Mouse (Mus musculus): Measurements from ENCODE around the gene Gabrd. TPM values are rescaled to one million over a fixed set of nuclear protein-coding genes. Genes with fewer than 3 reads are reported as not detected.

Gene Gabrd
- polyA plus RNA-seq, 1 experiment from 2014 or later = 0.68 TPM

DNA sequence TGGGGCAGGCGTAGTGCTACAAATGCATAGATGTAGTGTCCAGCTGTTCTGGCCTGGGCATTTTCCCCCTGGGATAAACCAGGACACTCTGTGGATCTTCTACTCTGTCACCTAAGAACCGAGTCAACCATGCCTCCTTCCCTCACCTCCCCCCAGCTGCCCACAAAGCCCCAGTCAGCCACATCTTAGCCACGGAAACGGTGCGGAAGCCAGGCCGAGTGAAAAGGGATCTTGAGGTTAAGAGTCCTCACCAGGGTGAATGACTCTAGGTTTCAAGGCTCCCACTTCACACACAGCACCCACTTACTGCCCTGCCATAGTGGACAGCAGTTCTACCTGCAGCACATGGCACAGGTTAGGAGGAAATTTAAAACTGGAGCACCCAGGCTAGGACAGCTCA is 43.9 kb downstream of the Gabrd start:
- no peak for ATAC-seq
- Histone ChIP-seq H3K27me3 (replicated peaks; ENCODE audit: insufficient read depth, low read length) (no peaks in the 10 kb centered on the region), H3K4me3 (ENCODE audit: low read depth, low read length) (no peak overlapping the region), H3K4me2 (replicated peaks; ENCODE audit: low read depth, low read length) (no peak overlapping the region), H3K9me3 (ENCODE audit: low read length) (no peaks in the 10 kb centered on the region), H3K4me1 (ENCODE audit: insufficient read depth, low read depth, low read length) (no peaks in the 10 kb centered on the region), H3K9ac (replicated peaks; ENCODE audit: low read depth) (no peak overlapping the region), H3K27ac (ENCODE audit: low read length) (no peak overlapping the region), H3K36me3 (ENCODE audit: insufficient read depth, low read length) (no peaks in the 10 kb centered on the region)
- WGBS = 82% methylated on average over 6 of the region's 6 CpGs
- DNase-seq (ENCODE audit: low spot score) = no peak
- TF ChIP-seq EP300 (IDR thresholded peaks at IDR 0.05) (no peak), CTCF (IDR thresholded peaks at IDR 0.05) (no peak)

GRCm38 (mm10) chr4:155352581-155352980 is 45.3 kb downstream of the Gabrd start:
- DNase-seq (ENCODE audit: low spot score) = no peak
- H3K9ac ChIP-seq (replicated peaks; ENCODE audit: low read depth) = no peak overlapping the region
- no peak for ATAC-seq
- no peaks in the 10 kb centered on the region for H3K27me3 ChIP-seq (replicated peaks; ENCODE audit: insufficient read depth, low read length)
- no peak for TF ChIP-seq EP300 (IDR thresholded peaks at IDR 0.05)
- no peak for TF ChIP-seq CTCF (IDR thresholded peaks at IDR 0.05)
- H3K9me3 ChIP-seq (ENCODE audit: low read length) = no peaks in the 10 kb centered on the region
- H3K4me3 ChIP-seq (ENCODE audit: low read depth, low read length) = no peak overlapping the region
- no peaks in the 10 kb centered on the region for H3K4me1 ChIP-seq (ENCODE audit: insufficient read depth, low read depth, low read length)
- no peak overlapping the region for H3K4me2 ChIP-seq (replicated peaks; ENCODE audit: low read depth, low read length)
- no peak overlapping the region for H3K27ac ChIP-seq (ENCODE audit: low read length)
- no peaks in the 10 kb centered on the region for H3K36me3 ChIP-seq (ENCODE audit: insufficient read depth, low read length)
- 76% methylated on average over 3 of the region's 3 CpGs for WGBS

DNA sequence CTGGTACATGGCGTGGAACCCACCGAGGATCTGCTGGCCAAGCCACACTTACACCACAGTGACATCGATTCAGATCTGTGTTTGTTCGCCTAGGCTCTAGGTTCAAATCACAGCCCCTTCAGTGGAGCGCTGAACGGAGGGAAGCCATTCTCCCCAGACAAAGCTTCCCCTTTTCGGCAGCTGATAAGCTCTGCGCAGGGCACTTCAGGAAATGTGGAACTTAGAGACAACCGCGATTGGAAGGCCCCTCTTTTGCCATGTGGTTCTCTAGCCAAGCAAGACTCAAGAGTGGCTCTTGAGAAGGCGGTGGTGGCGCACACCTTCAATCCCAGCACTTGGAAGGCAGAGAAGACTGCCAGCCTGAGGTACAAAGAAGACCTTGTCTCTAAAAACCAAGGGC is 51.6 kb downstream of the Gabrd start:
- Histone ChIP-seq H3K9ac (replicated peaks; ENCODE audit: low read depth) (no peak overlapping the region), H3K27me3 (replicated peaks; ENCODE audit: insufficient read depth, low read length) (peaks cover 4% of the 10 kb centered on the region), H3K4me3 (ENCODE audit: low read depth, low read length) (no peak overlapping the region), H3K27ac (ENCODE audit: low read length) (no peak overlapping the region), H3K36me3 (ENCODE audit: insufficient read depth, low read length) (no peaks in the 10 kb centered on the region), H3K9me3 (ENCODE audit: low read length) (no peaks in the 10 kb centered on the region), H3K4me2 (replicated peaks; ENCODE audit: low read depth, low read length) (no peak overlapping the region), H3K4me1 (ENCODE audit: insufficient read depth, low read depth, low read length) (no peaks in the 10 kb centered on the region; the same call in 1 of the 2 replicates)
- 60% methylated on average over 12 of the region's 12 CpGs for WGBS
- TF ChIP-seq CTCF (IDR thresholded peaks at IDR 0.05) (no peak), EP300 (IDR thresholded peaks at IDR 0.05) (no peak)
- DNase-seq (ENCODE audit: low spot score) = no peak
- no peak for ATAC-seq

GRCm38 (mm10) chr4:155345608-155345953 is 52.3 kb downstream of the Gabrd start:
- TF ChIP-seq CTCF (IDR thresholded peaks at IDR 0.05) (no peak), EP300 (IDR thresholded peaks at IDR 0.05) (no peak)
- WGBS = 5% methylated on average over 16 of the region's 16 CpGs
- peak; percentile 82 for ATAC-seq

GRCm38 (mm10) chr4:155344716-155345607 is 53.0 kb downstream of the Gabrd start:
- Histone ChIP-seq H3K9me3 (ENCODE audit: low read length) (no peaks in the 10 kb centered on the region), H3K4me1 (ENCODE audit: insufficient read depth, low read depth, low read length) (no peaks in the 10 kb centered on the region; the same call in 1 of the 2 replicates), H3K36me3 (ENCODE audit: insufficient read depth, low read length) (no peaks in the 10 kb centered on the region), H3K4me2 (replicated peaks; ENCODE audit: low read depth, low read length) (peak overlapping the region; percentile 49), H3K4me3 (ENCODE audit: low read depth, low read length) (peak overlapping the region; percentile 30; the same call in 1 of the 2 replicates), H3K27me3 (replicated peaks; ENCODE audit: insufficient read depth, low read length) (peaks cover 4% of the 10 kb centered on the region), H3K9ac (replicated peaks; ENCODE audit: low read depth) (no peak overlapping the region), H3K27ac (ENCODE audit: low read length) (no peak overlapping the region)
- TF ChIP-seq EP300 (IDR thresholded peaks at IDR 0.05) (no peak), CTCF (IDR thresholded peaks at IDR 0.05) (no peak)
- ATAC-seq = peak; percentile 21; the same call in 1 of the 2 replicates
- DNase-seq (ENCODE audit: low spot score) = no peak
- 23% methylated on average over 47 of the region's 47 CpGs for WGBS

More at GRCm38 (mm10) chr4:155345608-155345953, 52.3 kb downstream of the Gabrd start:
- Histone ChIP-seq H3K4me1 (ENCODE audit: insufficient read depth, low read depth, low read length) (no peaks in the 10 kb centered on the region; the same call in 1 of the 2 replicates), H3K9me3 (ENCODE audit: low read length) (no peaks in the 10 kb centered on the region), H3K4me2 (replicated peaks; ENCODE audit: low read depth, low read length) (peak overlapping the region; percentile 49), H3K27ac (ENCODE audit: low read length) (no peak overlapping the region), H3K4me3 (ENCODE audit: low read depth, low read length) (peak overlapping the region; percentile 30; the same call in 1 of the 2 replicates), H3K36me3 (ENCODE audit: insufficient read depth, low read length) (no peaks in the 10 kb centered on the region), H3K9ac (replicated peaks; ENCODE audit: low read depth) (no peak overlapping the region), H3K27me3 (replicated peaks; ENCODE audit: insufficient read depth, low read length) (peaks cover 4% of the 10 kb centered on the region)
- peak; percentile 54 for DNase-seq (ENCODE audit: low spot score)

- Histone ChIP-seq H3K36me3 (ENCODE audit: insufficient read depth, low read length) (no peaks in the 10 kb centered on the region), H3K27me3 (replicated peaks; ENCODE audit: insufficient read depth, low read length) (peaks cover 4% of the 10 kb centered on the region), H3K9me3 (ENCODE audit: low read length) (no peaks in the 10 kb centered on the region), H3K4me3 (ENCODE audit: low read depth, low read length) (no peak overlapping the region), H3K4me1 (ENCODE audit: insufficient read depth, low read depth, low read length) (no peaks in the 10 kb centered on the region; the same call in 1 of the 2 replicates), H3K9ac (replicated peaks; ENCODE audit: low read depth) (no peak overlapping the region), H3K27ac (ENCODE audit: low read length) (no peak overlapping the region), H3K4me2 (replicated peaks; ENCODE audit: low read depth, low read length) (no peak overlapping the region)
- WGBS = 34% methylated on average over 3 of the region's 3 CpGs
- DNase-seq (ENCODE audit: low spot score) = no peak
- ATAC-seq = peak; percentile 44
- TF ChIP-seq CTCF (IDR thresholded peaks at IDR 0.05) (no peak), EP300 (IDR thresholded peaks at IDR 0.05) (no peak)
Observed at GRCm38 (mm10) chr4:155344299-155344600, 53.7 kb downstream of the Gabrd start.
